Mouse (Mus musculus) urinary bladder, postnatal 4 days (tissue): ENCODE measurements around the gene Atp5b.
"Not testable (repeated sequence)": the region's sequence is repeated elsewhere in the genome, so short reads cannot be mapped to it uniquely, and the experiment has no call there.

Source experiments
- DNase-seq, 2 experiments: peaks; one replicate each; pipeline ENCODE4 v3.0.0; 2021 to 2022; ENCODE audit warnings: low spot score in 2 of 2

The Atp5b gene

GRCm38 (mm10) chr10:128069201-128069600 lies 13.9 kb upstream of the Atp5b start:
- no peak for DNase-seq

- not testable (repeated sequence) for DNase-seq
These were observed 12.6 kb upstream of the Atp5b start for GRCm38 (mm10) chr10:128070432-128070831.

- DNase-seq, result not testable (repeated sequence)
These were observed 4.8 kb upstream of the Atp5b start for GRCm38 (mm10) chr10:128078269-128078668.

GRCm38 (mm10) chr10:128080496-128080895 lies 2.6 kb upstream of the Atp5b start:
- no peak for DNase-seq

- DNase-seq, result no peak
These were observed 1.1 kb upstream of the Atp5b start for GRCm38 (mm10) chr10:128081807-128082476.

- no peak for DNase-seq
These were observed 630 bp upstream of the Atp5b start for GRCm38 (mm10) chr10:128082477-128082808.

- peak in 1 of 2 experiments; percentile 23 for DNase-seq
These were observed 615 bp downstream of the Atp5b start for GRCm38 (mm10) chr10:128083688-128084087.

GRCm38 (mm10) chr10:128084160-128084559 lies 1.1 kb downstream of the Atp5b start:
- no peak for DNase-seq

- DNase-seq, result no peak
These were observed 3.3 kb downstream of the Atp5b start for GRCm38 (mm10) chr10:128086391-128086790.

- not testable (repeated sequence) for DNase-seq
These were observed 4.1 kb downstream of the Atp5b start for GRCm38 (mm10) chr10:128087216-128087615.

GRCm38 (mm10) chr10:128088181-128088580 lies 5.1 kb downstream of the Atp5b start:
- no peak for DNase-seq

- DNase-seq, result no peak
These were observed 6.8 kb downstream of the Atp5b start for GRCm38 (mm10) chr10:128089842-128090241.

GRCm38 (mm10) chr10:128090651-128091563 lies 7.8 kb downstream of the Atp5b start:
- DNase-seq, result peak; percentile 80 to 89

- peak in 1 of 2 experiments; percentile 28 for DNase-seq
These were observed 8.8 kb downstream of the Atp5b start, which contains the start of gene Baz2a for GRCm38 (mm10) chr10:128091564-128092505. TSS of gene Baz2a (plus strand) at chr10:128091577.

- DNase-seq, result peak; percentile 74 to 78
These were observed 9.7 kb downstream of the Atp5b start for GRCm38 (mm10) chr10:128092506-128093495.

GRCm38 (mm10) chr10:128093496-128094294 lies 10.6 kb downstream of the Atp5b start:
- no peak for DNase-seq

- peak; percentile 76 to 82 for DNase-seq
These were observed 11.4 kb downstream of the Atp5b start for GRCm38 (mm10) chr10:128094340-128094968.

GRCm38 (mm10) chr10:128095003-128095636 lies 12.0 kb downstream of the Atp5b start:
- no peak for DNase-seq

- DNase-seq, result no peak
These were observed 13.2 kb downstream of the Atp5b start for GRCm38 (mm10) chr10:128096313-128096692.
